Mouse (Mus musculus) heart, adult 9 months (tissue): ENCODE data around the gene Stpg2.
"Not testable (repeated sequence)": the region's sequence is repeated elsewhere in the genome, so short reads cannot be mapped to it uniquely, and the experiment has no call there.

Experiments
- DNase-seq, 2 experiments: peaks; one replicate each; pipeline ENCODE4 v3.0.0; 2022; ENCODE audit warnings: low spot score in 2 of 2

Gene Stpg2

DNA sequence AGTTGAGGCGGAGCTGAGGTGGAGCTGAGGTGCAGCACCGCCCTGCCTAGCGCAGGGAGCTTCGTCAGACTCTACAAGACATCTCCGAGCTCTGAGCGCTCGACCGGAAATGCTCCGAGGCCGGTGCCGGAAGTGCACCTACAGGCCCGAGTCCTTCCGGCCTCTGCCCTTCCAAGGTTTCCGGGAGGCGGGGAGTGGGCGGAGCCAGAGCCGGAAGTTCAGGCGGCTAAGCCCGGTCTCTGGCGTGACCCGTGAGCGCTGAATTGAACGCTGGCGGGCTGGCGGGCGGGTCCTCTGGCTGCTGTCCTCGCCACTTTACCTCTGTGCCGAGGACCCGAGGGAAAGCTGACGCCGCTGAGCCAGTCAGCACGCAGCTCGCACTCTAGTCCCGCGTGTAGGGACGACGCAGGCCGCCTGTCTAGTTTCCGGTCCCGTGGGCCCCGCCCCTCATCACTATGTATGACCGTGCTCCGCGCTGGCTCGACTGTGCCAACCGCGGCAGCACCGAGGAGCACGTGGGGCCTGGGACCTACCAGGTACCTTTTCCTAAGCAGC is at the start of gene Stpg2:
Gene Stpg2, plus strand, starts transcription at position 251 of the 555 bp plus-strand sequence.
- DNase-seq: peak; percentile 72 to 81

GRCm38 (mm10) chr3:139162146-139162545 is 43.3 kb upstream of the Stpg2 start:
- no peak for DNase-seq

GRCm38 (mm10) chr3:139162658-139163057 is 42.8 kb upstream of the Stpg2 start:
- DNase-seq: no peak

DNA sequence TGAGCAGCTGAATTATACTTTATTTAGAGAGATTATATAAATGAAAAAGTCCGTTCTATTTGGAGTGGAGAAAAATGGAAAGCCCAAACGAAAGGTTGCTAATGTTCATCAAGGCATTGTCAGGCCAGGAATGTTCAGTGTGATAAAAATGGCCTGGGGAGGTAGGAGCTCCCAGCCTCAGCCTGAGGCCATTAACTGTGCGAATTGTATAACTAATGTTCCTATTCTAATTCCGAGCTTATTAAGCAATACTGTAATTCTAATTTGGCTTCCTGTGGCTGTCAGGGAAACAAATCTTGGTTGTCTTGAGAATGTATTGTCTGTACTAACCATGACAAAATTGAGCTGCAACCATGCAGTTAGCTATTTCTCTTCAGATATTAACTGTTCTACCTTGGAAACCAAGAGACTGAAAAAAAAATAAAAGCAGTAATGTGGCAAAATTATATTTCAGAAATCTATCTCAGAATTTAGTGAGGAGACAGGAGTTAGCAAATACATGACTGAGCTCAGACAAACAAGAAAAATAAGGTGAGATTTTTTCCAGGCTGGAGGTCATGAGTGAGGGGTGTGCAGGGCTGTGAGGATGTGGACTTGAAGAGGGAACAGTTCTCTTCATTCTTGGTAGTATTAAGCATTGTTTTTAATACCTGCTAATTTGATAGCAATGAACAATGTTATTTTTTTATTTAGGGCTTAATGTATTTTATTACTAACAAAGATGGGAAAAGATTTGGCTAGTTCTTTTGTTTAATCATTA is 36.8 kb upstream of the Stpg2 start:
- DNase-seq: no peak

DNA sequence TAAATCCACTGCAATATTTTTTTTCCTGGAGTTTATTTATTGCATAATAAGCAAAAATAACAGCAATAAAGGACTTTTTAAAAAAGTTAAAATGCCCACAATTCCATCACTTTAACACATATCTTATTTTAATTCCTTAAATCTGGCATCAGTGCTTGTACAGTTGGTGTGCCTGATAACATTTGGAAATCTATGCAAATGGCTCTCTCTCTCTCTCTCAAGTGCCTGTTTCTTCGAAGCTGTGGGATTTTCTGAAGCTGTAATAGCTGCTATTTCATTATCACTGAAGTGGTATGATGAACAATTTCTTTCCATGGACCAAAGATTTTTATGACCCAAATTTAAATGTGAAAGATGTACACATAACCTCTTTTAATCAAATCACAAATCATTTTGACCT is 35.8 kb upstream of the Stpg2 start:
- DNase-seq: no peak

DNA sequence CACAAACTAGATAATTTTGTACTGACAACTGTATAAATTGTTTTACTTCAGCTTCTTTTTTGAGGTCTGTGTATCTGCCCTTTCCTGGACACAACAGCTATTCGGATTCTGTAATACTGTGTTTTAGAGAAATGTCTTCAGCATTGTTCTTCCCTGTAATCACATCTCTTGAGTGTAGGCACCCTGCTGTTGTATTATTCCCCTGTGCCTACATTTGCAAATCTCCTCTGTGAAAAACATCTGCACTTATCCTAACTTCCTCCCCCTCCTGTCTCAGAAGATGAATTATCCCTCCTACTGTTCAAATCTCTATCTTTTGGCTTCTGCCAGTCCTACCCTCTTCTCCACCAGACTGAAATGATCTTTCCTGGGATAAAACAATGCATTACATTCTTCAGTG is 28.6 kb upstream of the Stpg2 start:
- no peak for DNase-seq

DNA sequence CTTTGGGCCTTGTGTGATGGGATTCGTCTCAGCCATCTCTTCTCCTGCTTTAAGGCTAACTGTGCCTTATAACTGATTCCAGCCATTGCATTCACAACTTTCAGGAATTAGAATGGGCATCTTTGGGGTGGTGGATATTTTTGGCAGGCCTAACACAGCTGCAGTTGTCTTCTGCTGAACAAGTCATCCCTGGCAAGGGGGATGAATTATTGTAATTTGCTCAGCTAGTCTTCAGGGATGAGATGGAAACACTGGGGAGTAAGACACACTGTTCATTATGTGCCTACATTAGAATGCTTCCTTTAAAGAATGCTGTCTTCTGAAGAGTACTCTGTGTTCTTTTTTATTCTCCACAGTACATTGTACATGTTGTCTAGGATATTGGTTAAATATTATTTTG is 14.0 kb upstream of the Stpg2 start:
- no peak for DNase-seq

DNA sequence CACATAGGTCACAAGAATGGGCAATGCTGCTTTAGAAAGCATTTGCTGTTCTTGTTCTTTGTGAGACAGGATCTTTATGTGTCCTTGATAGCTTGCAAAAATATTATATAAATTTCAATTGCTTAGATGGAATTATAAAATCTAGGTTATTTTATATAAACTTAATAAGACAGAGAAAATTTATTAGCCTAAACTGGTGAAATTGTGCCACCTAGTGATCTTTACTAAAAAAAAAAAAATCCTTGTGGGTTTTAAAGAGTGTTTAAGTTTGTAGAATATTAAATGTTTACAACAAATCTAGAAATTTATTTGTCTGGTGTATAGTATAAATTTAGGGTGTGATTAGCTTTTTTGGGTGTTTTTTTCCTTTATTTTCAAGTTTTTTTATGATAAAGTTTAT is 11.6 kb upstream of the Stpg2 start:
- DNase-seq: no peak

DNA sequence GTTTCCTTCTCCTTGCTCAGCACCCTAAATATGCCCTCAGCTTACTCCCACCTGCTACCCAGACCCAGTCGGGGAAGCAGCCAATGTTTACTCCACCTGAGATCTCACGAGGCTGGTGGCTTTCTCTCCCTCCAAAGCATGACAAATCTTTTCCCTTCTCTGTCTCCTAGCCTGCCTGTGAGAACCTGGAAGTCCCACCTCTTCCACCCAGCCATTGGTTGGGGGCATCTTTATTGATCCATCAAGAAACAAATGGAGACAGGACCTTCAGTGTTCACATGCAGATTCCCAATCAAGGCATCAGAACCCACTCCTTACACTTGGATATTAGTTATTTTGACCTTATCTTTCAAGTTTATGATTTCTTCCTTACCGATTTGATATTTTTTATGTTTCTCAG is 7.1 kb upstream of the Stpg2 start:
- no peak for DNase-seq

- no peak for DNase-seq
Observed at GRCm38 (mm10) chr3:139200324-139200723, 5.2 kb upstream of the Stpg2 start.

GRCm38 (mm10) chr3:139216945-139217344 is 11.5 kb downstream of the Stpg2 start:
- no peak for DNase-seq

GRCm38 (mm10) chr3:139225123-139225522 is 19.6 kb downstream of the Stpg2 start:
- no peak for DNase-seq

- no peak for DNase-seq
Observed at GRCm38 (mm10) chr3:139226811-139227210, 21.3 kb downstream of the Stpg2 start.

DNA sequence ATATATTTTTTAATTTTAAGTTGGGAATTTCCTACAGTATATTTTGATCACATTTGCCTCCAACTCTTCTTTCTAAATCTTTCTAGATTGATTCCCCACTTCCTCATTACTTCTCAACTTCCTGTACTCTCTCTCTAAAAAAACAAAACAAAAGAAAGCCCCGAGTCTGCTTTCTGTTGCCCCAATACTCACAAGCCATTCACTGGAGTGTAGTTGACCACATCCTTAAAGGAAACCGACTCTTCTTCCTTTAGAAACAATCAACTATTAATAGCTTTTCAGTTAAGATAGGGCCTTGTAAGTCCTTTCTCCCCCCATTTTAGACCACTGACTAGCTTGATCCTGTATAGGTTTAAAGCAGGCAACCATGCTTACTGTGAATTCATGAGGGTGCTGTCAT is 39.7 kb downstream of the Stpg2 start:
- DNase-seq: no peak

DNA sequence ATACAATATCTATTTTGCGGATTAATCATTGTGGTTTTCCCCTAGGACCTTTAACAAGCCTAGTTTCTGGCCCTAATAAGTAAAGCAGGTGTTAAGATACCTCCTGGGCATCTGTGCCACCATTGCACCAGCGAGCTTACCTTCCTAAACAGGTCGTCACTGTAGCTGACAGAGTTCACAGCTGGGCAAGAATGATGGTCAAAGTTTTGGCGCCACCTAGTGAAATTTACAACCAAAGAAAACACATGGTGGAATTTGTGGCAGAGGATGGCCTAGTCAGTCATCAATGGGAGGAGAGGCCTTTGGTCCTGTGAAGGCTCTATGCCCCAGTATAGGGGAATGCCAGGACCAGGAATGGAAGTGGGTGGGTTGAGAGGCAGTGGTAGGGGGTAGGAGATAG is 41.0 kb downstream of the Stpg2 start:
- no peak for DNase-seq

DNA sequence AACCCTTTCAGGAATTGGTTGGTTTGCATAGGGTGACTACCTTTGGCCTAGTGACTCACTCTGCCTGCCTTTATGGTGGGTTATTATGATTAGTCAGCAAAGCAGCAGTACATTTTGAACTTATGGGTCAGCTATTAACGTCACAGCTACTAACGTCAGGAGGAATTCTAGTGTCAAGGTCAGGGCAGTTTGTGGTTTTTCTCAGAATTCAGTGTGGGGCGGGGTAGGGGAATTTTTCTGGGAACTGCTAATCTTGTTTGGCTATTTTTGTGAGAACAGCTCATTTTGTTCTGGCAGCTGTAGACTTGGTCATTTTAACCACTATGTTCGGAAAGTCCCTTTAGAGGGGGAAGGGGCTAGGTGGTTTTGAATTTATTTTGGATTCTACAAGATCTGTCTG is 56.9 kb downstream of the Stpg2 start:
- DNase-seq: not testable (repeated sequence)

GRCm38 (mm10) chr3:139297909-139298308 is 92.4 kb downstream of the Stpg2 start:
- no peak for DNase-seq

DNA sequence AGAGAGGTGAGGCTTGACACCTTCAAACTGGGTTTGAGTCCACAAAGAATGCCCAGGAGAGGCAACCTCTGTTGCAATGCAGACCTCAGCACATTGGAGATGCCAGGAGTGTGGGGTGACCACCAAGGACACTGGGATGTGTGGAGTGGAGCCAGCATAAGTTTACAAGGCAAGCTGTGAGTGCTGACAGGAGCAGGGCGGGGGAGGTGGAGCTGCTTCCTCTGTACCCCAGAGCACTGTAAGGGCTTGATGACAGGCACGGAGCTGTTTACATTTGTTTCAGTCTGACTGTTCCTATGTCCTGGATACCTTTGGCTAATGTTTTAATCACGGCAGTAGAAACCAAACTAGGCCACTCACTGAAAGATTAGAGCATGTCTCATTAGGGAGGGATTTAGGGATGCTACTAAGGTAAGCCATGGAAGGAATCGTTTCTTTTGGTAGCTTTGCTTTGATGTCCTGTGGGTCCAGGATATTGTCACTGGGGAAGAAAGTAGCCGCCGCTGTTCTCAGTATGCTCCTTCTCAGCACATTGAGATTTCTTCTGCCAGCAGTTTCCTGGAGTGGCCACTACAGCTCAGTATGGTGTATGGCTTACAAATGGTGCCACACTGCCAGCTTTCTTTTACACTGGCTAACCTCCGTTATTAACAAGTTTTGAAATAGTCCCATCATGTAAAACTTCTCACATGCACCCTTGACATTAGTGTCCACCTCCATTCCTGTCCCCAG is 102.8 kb downstream of the Stpg2 start:
- no peak for DNase-seq

DNA sequence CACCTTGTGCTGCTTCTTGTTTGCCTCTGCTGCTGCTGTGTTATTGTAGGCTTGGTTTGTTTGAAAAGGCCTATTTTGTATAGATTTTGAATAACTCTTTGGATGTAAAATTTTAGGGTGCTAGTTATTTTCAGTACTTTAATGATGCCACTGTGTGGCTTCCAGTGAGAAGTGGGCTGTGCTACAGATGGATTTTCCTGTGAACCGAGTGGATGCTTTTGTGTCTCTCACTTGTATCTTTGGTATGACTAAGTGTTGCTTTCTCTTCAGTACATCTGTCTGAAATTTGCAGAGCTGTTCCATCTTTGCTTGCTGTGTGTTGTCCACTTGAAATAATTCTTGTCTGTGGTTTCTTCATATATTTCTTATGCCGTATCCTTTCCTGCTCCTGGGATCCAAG is 106.2 kb downstream of the Stpg2 start:
- no peak for DNase-seq

- no peak for DNase-seq
Observed at GRCm38 (mm10) chr3:139380494-139380893, 175.0 kb downstream of the Stpg2 start.

- DNase-seq: no peak
Observed at GRCm38 (mm10) chr3:139397077-139397865, 191.8 kb downstream of the Stpg2 start.

DNA sequence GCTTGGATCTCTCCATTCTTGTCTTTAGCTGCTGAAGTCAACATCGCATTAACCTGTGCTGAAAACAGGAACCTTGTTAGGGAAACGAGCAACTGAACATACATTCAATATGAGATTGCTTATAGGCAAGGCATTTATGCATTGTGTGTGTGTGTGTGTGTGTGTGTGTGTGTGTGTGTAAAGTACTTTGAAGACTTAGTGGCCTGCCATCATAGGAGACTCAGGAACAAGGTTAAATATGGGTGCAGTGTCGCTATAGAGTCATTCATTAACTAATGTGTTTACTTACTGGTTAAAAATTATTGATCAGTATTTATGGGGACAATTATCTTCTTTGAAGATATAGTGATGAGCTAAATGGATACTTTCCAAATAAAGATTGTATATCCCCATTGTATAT is 199.2 kb downstream of the Stpg2 start:
- DNase-seq: no peak
